Mouse (Mus musculus): ENCODE measurements around the gene Carmil1. TPM values are rescaled to one million over a fixed set of nuclear protein-coding genes. Genes with fewer than 3 reads are reported as not detected.

Carmil1 gene
- polyA plus RNA-seq, 1 experiment from 2014 or later: 25.6 TPM

DNA sequence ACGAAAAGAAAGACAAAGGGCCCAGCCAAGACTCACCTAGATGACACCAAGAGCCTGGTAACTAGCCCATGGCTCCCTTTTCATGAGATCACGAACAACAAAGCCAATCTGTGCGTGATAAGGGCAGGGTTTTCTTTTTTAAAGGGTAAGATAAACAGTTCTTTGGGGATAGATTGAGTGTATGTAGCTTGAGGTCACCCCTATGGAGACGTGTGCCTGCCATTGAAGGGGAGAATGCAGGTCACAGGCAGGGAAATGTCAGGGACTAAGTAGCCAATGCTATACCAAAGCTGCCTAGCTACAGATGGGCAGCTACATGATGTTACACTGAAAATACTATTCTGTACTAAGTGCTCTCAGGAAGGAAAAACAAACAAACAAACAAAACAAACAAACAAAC lies 120.6 kb downstream of the Carmil1 start:
- H3K27ac ChIP-seq (replicated peaks): no peak overlapping the region
- ATAC-seq (ENCODE audit: low FRiP score, low read depth): no peak

DNA sequence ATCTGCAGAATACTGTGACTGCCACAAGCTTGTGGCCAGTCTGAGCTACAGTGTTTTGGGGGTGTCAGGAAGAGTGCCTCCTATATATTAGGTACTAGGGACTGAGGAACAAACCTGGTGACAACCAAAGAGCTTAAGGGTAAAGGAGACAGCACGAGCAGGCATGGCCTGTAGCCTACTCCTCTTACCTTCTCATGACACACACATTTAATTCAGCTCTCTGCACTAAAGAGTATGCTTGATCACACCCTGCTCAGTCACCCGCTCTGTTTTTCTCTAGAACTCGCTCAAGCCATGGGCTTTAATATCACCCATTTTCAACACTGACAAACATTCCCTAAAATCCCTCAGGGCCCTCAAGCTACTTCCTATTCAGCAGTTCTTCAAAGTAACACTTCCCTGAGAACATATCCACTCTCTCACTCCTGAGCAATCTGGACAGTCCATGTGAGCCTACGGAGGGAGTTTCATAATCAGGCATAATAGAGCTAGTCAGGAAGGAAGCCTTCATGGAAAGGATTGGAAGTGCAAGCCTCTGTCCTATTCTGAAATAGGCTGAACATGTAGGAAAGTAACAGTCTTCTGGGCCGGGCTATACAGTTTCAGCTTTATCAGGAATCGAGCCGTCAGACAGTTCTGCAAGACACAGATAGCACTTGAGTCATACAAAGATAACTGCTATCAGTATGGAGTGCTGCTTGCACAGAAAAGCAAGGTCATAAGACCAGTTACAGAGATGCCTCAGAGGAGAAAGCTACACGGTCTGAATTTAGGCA lies 121.2 kb downstream of the Carmil1 start:
- no peak overlapping the region for H3K4me2 ChIP-seq (replicated peaks)
- H3K9me3 ChIP-seq: no peaks in the 10 kb centered on the region
- H3K27ac ChIP-seq (replicated peaks): no peak overlapping the region
- H3K9ac ChIP-seq (replicated peaks): no peak overlapping the region
- ATAC-seq (ENCODE audit: low FRiP score, low read depth): no peak
- H3K27me3 ChIP-seq: no peaks in the 10 kb centered on the region
- 89% methylated on average over 8 of the region's 8 CpGs for WGBS
- peaks cover 6% of the 10 kb centered on the region; the same call in 1 of the 2 replicates for H3K4me1 ChIP-seq
- H3K36me3 ChIP-seq: no peaks in the 10 kb centered on the region
- no peak overlapping the region for H3K4me3 ChIP-seq

More for the DNA sequence above, 120.6 kb downstream of the Carmil1 start:
- H3K4me2 ChIP-seq (replicated peaks): no peak overlapping the region
- H3K27me3 ChIP-seq: no peaks in the 10 kb centered on the region
- WGBS: 78% methylated on average over 4 of the region's 4 CpGs
- H3K4me1 ChIP-seq: peaks cover 4% of the 10 kb centered on the region; the same call in 1 of the 2 replicates
- no peaks in the 10 kb centered on the region for H3K36me3 ChIP-seq
- no peak overlapping the region for H3K9ac ChIP-seq (replicated peaks)
- H3K4me3 ChIP-seq: no peak overlapping the region
- no peaks in the 10 kb centered on the region for H3K9me3 ChIP-seq

DNA sequence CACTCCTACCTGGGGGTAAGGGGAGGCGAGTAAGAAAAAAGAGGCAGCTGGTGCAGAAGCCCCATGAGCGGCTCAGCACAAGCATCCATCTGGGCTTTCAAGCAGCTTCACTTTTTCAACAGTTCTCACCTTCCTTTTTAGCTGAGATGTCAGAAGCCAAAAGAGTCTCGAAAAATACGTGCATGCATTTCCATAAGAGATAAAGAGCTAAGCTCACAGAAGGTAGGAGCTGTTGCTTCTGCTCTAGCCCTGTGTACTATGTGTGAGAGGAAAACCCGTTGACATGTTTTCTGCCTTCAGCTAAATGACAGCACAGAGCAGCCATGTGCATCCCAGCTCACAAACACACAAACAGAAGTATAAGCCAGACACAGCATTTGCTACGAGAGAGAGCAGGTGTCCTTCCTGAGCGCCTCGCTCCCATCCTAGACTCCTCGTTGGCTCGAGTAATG lies 123.0 kb downstream of the Carmil1 start:
- no peak for ATAC-seq (ENCODE audit: low FRiP score, low read depth)
- no peak overlapping the region for H3K9ac ChIP-seq (replicated peaks)
- no peaks in the 10 kb centered on the region for H3K27me3 ChIP-seq
- H3K4me3 ChIP-seq: no peak overlapping the region
- H3K9me3 ChIP-seq: no peaks in the 10 kb centered on the region
- H3K27ac ChIP-seq (replicated peaks): no peak overlapping the region
- H3K36me3 ChIP-seq: no peaks in the 10 kb centered on the region
- H3K4me2 ChIP-seq (replicated peaks): no peak overlapping the region
- WGBS: 89% methylated on average over 10 of the region's 10 CpGs
- H3K4me1 ChIP-seq: peaks cover 6% of the 10 kb centered on the region; the same call in 1 of the 2 replicates

DNA sequence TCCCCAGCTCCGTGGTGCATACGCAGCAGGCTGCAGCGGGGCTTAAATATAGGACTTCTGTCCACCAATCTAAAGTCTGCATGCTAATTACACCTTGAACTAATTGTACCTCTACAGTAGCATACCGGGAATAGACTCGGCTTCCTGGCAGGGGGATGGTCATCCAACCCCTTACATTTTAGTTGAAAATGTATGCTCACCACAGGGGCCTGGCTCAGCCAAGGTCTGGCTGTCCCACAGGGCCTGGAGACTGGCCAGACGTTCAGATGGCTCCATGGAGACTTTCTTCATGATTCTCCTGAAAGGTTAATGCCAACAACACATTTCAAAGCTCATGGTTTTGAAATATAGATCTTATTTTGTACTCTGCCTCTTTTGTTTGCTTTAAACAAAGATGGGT lies 125.4 kb downstream of the Carmil1 start:
- H3K9ac ChIP-seq (replicated peaks): no peak overlapping the region
- no peaks in the 10 kb centered on the region for H3K36me3 ChIP-seq
- H3K27me3 ChIP-seq: no peaks in the 10 kb centered on the region
- peaks cover 9% of the 10 kb centered on the region; the same call in 1 of the 2 replicates for H3K4me1 ChIP-seq
- WGBS: 46% methylated on average over 6 of the region's 6 CpGs
- no peak overlapping the region for H3K4me3 ChIP-seq
- ATAC-seq (ENCODE audit: low FRiP score, low read depth): no peak
- H3K27ac ChIP-seq (replicated peaks): no peak overlapping the region
- H3K9me3 ChIP-seq: no peaks in the 10 kb centered on the region
- H3K4me2 ChIP-seq (replicated peaks): no peak overlapping the region

DNA sequence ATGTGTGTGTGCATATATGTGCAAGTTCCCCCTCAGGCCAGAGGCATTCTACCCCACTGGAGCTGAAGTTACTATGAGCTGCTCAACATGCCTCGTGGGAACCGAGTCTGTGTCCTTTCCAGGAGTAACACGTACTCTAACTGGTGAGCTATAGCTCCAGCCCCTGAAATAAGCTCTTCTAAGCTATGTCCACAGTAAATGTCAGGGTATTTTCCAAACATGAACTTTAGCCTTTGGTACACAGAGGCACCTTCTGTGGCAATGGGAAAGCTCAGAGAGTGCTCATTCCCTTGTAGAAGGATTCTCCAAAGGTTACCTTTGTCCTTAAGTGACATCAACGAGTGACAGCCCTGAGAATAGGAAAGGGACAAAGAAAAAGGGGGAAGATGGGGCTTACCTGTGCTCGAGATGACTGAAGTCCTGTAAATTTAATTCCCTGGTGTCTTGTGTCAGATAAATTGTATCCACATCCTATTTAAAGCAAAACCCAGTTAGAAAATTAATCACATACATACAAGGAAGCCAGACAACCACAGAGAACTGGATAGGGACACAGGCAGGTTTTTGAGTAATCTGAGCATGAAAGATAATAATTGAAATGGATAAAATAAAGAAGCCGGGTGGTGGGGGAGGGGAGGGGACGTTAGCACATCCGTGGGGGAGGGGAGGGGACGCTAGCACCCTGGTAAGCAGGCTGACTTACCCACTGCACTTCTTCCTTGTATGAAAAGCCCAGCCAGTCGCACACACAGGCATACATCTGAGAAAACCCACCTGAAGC lies 126.1 kb downstream of the Carmil1 start:
- 53% methylated on average over 10 of the region's 10 CpGs for WGBS
- Histone ChIP-seq H3K9me3 (no peaks in the 10 kb centered on the region), H3K9ac (replicated peaks) (no peak overlapping the region), H3K4me1 (peaks cover 9% of the 10 kb centered on the region; the same call in 1 of the 2 replicates), H3K27me3 (no peaks in the 10 kb centered on the region), H3K27ac (replicated peaks) (no peak overlapping the region), H3K4me2 (replicated peaks) (no peak overlapping the region), H3K36me3 (no peaks in the 10 kb centered on the region), H3K4me3 (no peak overlapping the region)
- no peak for ATAC-seq (ENCODE audit: low FRiP score, low read depth)

DNA sequence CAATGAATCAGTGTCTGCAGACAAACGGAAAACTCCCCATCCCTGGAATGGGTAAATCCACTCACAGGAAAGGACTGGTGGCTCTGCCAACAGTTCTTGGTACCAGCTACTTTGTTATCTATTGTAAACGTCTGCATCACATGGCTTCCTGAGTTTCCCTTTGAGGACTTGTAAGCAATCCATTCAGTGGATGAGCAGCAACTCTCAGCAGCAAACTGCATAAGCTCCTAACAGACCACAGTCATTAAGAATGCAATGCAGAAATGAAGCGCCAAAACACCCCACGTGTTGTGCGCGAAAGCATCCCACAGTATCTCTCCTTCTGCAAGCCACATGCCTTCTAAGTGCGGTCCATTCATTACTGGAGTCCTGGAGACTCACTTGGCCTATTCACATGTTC lies 128.0 kb downstream of the Carmil1 start:
- WGBS: 64% methylated on average over 7 of the region's 7 CpGs

DNA sequence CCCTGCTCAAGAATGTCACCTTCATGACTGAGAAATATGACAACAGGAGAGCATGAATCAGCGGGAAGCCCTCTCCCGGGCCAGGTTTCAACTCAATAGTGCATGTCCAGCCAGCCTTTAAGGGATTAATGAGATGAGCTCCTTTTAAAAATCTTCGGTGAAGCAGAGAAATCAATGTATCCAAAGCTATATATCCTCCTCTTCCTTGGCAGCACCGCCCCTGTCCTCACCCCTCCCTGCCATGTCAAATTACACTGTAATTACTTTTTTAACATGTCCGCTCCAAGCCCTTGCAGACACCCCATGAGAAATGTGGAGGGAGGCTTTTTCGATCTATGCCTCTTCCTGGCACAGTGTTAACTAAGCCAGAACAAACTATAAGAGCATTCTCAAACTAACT lies 129.3 kb downstream of the Carmil1 start:
- no peak for ATAC-seq (ENCODE audit: low FRiP score, low read depth)
- H3K9ac ChIP-seq (replicated peaks): no peak overlapping the region
- 38% methylated on average over 6 of the region's 6 CpGs for WGBS
- H3K27ac ChIP-seq (replicated peaks): no peak overlapping the region
- H3K4me1 ChIP-seq: peaks cover 9% of the 10 kb centered on the region; the same call in 1 of the 2 replicates
- H3K9me3 ChIP-seq: no peaks in the 10 kb centered on the region
- no peak overlapping the region for H3K4me2 ChIP-seq (replicated peaks)
- no peak overlapping the region for H3K4me3 ChIP-seq
- no peaks in the 10 kb centered on the region for H3K27me3 ChIP-seq
- no peaks in the 10 kb centered on the region for H3K36me3 ChIP-seq

More for the DNA sequence above, 128.0 kb downstream of the Carmil1 start:
- Histone ChIP-seq H3K27me3 (no peaks in the 10 kb centered on the region), H3K9me3 (no peaks in the 10 kb centered on the region), H3K9ac (replicated peaks) (no peak overlapping the region), H3K4me2 (replicated peaks) (no peak overlapping the region), H3K36me3 (no peaks in the 10 kb centered on the region), H3K4me3 (no peak overlapping the region), H3K4me1 (peaks cover 9% of the 10 kb centered on the region; the same call in 1 of the 2 replicates), H3K27ac (replicated peaks) (no peak overlapping the region)
- no peak for ATAC-seq (ENCODE audit: low FRiP score, low read depth)

DNA sequence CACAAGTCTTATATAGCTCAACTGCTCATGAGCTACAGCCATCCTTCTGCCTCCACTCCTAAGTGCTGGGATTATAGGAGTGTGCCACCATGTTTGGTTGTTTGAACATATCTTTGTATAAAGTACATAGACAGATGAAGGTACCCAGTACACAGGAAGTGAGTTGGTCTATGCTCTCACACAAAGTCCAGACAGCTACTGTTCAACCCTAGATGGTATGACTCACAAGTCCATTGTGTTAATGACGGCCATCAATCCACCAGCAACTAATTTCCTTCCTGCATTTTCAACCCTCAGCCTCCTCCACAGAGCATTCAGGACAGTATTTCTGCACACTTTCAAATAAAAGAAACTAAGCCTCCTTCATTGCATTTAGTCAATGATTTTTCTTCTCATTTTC lies 132.0 kb downstream of the Carmil1 start:
- no peaks in the 10 kb centered on the region for H3K9me3 ChIP-seq
- 84% methylated on average over 1 of the region's 1 CpGs for WGBS
- ATAC-seq (ENCODE audit: low FRiP score, low read depth): no peak

DNA sequence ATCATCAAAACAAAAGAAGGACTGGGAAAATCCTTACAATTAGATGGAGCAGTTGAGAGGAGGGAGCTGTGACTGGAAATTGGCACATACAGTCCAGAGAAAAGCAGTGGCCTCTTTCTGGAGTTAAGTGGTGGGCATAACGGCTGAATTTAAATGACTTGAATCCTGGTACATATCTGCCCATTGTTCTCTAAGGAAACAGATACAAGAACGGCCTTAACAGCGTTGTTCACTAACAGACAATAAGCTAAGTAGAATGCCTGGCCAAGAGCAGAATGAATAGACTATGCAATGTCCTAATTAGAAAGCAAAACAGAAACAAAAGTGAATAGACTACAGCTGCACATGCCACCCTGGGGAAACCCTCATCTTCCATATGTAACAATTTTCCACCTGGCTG lies 133.6 kb downstream of the Carmil1 start:
- ATAC-seq (ENCODE audit: low FRiP score, low read depth): no peak

More for the DNA sequence above, 132.0 kb downstream of the Carmil1 start:
- no peaks in the 10 kb centered on the region for H3K27me3 ChIP-seq
- H3K4me1 ChIP-seq: 0 out of 2 replicates have a peak, but pooled peaks cover 3% of the 10 kb centered on the region
- no peak overlapping the region for H3K27ac ChIP-seq (replicated peaks)
- H3K9ac ChIP-seq (replicated peaks): no peak overlapping the region
- H3K4me2 ChIP-seq (replicated peaks): no peak overlapping the region
- no peaks in the 10 kb centered on the region for H3K36me3 ChIP-seq
- H3K4me3 ChIP-seq: no peak overlapping the region

DNA sequence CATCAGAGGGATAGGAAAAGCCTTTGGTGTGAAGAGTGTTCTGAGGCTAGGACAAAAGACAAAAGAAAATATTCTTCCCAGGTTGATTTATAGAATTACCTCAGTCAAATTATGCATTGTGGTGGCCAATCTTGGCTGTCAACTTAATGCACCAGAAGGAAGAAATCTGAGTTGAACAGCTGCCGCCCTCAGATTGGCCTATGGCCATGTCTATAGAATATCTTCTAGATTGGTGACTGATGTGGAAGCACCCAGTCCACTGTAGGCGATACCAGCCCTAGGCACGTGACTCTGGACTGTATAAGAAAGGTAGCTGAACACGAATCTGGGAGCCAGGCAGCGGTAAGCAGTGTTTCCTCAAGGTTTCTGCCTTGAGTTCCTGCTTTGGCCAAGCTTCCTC lies 134.1 kb downstream of the Carmil1 start:
- WGBS: 93% methylated on average over 5 of the region's 5 CpGs
- ATAC-seq (ENCODE audit: low FRiP score, low read depth): no peak

More for the DNA sequence above, 133.6 kb downstream of the Carmil1 start:
- H3K27me3 ChIP-seq: no peaks in the 10 kb centered on the region
- no peak overlapping the region for H3K4me2 ChIP-seq (replicated peaks)
- H3K9ac ChIP-seq (replicated peaks): no peak overlapping the region
- H3K9me3 ChIP-seq: no peaks in the 10 kb centered on the region
- H3K36me3 ChIP-seq: no peaks in the 10 kb centered on the region
- whole genome bisulfite sequencing: 86% methylated on average over 3 of the region's 3 CpGs
- no peak overlapping the region for H3K4me3 ChIP-seq
- H3K27ac ChIP-seq (replicated peaks): no peak overlapping the region
- H3K4me1 ChIP-seq: 0 out of 2 replicates have a peak, but pooled peaks cover 3% of the 10 kb centered on the region

DNA sequence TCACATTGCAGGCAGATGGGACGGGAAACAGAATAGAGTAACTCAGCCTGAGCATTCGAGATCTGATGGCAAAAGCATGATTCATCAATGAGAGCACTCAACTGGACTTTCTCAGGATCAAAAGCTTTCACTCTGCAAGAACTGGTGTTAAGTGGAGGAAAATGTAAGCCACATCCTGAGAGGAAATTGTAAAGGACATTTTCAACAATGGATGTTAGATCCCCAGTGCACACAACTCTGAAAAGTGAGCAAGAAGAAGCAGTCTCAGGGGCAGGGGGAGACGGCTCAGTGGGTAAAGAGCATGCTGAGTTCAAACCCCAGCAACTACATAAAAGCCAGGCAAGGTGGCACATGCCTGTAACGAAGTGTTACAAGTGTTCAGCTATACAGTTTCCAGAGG lies 135.7 kb downstream of the Carmil1 start:
- no peak for ATAC-seq (ENCODE audit: low FRiP score, low read depth)
- no peak overlapping the region for H3K9ac ChIP-seq (replicated peaks)
- H3K4me2 ChIP-seq (replicated peaks): no peak overlapping the region
- H3K27me3 ChIP-seq: no peaks in the 10 kb centered on the region
- H3K9me3 ChIP-seq: no peaks in the 10 kb centered on the region
- H3K4me3 ChIP-seq: no peak overlapping the region
- no peaks in the 10 kb centered on the region for H3K36me3 ChIP-seq
- WGBS: 52% methylated on average over 4 of the region's 4 CpGs
- no peaks in the 10 kb centered on the region for H3K4me1 ChIP-seq
- no peak overlapping the region for H3K27ac ChIP-seq (replicated peaks)

More for the DNA sequence above, 134.1 kb downstream of the Carmil1 start:
- H3K9ac ChIP-seq (replicated peaks): no peak overlapping the region
- H3K9me3 ChIP-seq: no peaks in the 10 kb centered on the region
- H3K4me1 ChIP-seq: 0 out of 2 replicates have a peak, but pooled peaks cover 1% of the 10 kb centered on the region
- no peaks in the 10 kb centered on the region for H3K36me3 ChIP-seq
- no peak overlapping the region for H3K4me2 ChIP-seq (replicated peaks)
- no peak overlapping the region for H3K4me3 ChIP-seq
- no peaks in the 10 kb centered on the region for H3K27me3 ChIP-seq
- H3K27ac ChIP-seq (replicated peaks): no peak overlapping the region

DNA sequence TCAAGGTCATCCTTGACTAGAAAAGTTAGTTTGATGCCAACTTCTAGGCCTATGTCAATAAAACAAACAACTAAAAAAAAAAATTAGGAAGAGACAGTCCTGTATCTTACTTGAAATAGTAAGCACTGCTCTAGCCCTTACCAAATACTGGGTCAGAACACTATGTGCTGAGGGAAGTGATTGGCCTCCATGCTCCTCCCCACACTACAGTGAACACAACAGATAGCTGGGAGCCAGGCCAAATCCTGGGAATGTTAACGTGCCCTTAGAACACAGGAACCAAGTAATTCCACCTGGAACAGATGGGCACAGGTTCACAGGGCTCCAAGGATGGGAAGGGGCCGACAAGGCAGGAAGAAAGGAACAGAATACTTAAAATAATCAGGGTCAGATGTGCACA lies 136.5 kb downstream of the Carmil1 start:
- no peaks in the 10 kb centered on the region for H3K36me3 ChIP-seq
- H3K27me3 ChIP-seq: no peaks in the 10 kb centered on the region
- no peaks in the 10 kb centered on the region for H3K9me3 ChIP-seq
- H3K4me2 ChIP-seq (replicated peaks): no peak overlapping the region
- 78% methylated on average over 2 of the region's 2 CpGs for WGBS
- no peak overlapping the region for H3K9ac ChIP-seq (replicated peaks)
- H3K27ac ChIP-seq (replicated peaks): no peak overlapping the region
- H3K4me3 ChIP-seq: no peak overlapping the region
- no peaks in the 10 kb centered on the region for H3K4me1 ChIP-seq
- ATAC-seq (ENCODE audit: low FRiP score, low read depth): no peak

Data from midbrain, embryonic 12.5 days (tissue).